ENCODE assay signal across 9 mouse cellular contexts in the genomic region with DNA sequence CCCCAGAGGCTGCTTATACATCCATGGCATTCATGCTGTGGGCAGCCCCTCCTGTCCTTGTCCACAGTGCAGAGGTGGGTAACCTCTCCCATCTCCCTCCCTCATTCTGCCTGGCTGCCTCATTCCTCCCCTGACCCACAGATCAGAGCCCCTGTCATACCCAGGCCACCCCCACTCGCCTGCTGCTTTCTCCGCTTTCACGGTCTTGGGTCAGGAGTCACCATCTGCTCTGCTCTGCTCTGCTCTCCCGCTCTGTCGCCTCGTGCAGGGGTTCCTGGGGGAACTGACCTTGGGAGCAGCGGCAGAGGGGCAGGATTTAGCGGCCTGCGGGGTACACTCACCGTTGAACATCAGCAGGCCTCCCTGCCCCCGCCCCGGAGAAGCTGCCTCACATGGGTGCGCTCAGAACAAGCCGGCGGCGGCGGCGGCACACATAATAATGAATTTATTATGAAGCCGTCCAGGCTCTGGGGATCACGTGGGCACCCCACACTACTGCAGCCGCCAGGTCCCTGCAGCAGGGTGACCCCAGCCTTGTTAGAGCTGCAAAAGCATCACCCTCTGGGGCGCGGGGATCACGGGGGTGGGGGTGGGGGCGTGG. TPM values are rescaled to one million over a fixed set of nuclear protein-coding genes. Genes with fewer than 3 reads are reported as not detected.
DNase-seq lines count a peak whose midpoint lies in the region; ATAC-seq and TF ChIP-seq lines count a peak whose summit lies in the region.
"Had no signal": no experiment of that assay in that cellular context is flagged by ENCODE, and none has a peak within 500 bp of the region (broad histone marks: within the 10 kb centered on the region; RNA-seq: fewer than 3 reads in every experiment).

No protein-coding gene starts in this region.

- H3K9me3 ChIP-seq in heart, embryonic 12.5 days (replicated peaks) = no peaks in the 10 kb centered on the region
- no peaks in the 10 kb centered on the region for H3K9me3 ChIP-seq in embryonic facial prominence, embryonic 14.5 days (ENCODE audit: control insufficient read depth, low read length)
- H3K9me3 ChIP-seq: G1E had no signal

- ATAC-seq in heart, embryonic 12.5 days (ENCODE audit: insufficient number of reproducible peaks, low FRiP score) = no peak
- ATAC-seq in embryonic facial prominence, embryonic 14.5 days (ENCODE audit: low read depth) = peak; percentile 34

- DNase-seq in heart, postnatal 36 days = no peak
- DNase-seq in MN1 (ENCODE audit: low spot score) = peak; percentile 73
- no peak for DNase-seq in embryonic facial prominence, embryonic 14.5 days (ENCODE audit: low spot score)
- DNase-seq in kidney, postnatal 4 days = peak; percentile 60 to 77
- peak; percentile 82 for DNase-seq in retina, postnatal 1 day
- no peak for DNase-seq in thymus, postnatal 4 days
- DNase-seq in lung, adult 2 months = no peak

- TF ChIP-seq POLR2A in lung, adult 2 months (IDR thresholded peaks at IDR 0.05; ENCODE audit: borderline replicate concordance, extremely low read depth, low read depth, low read length) = no peak

- 32% methylated on average over 25 of the region's 25 CpGs for WGBS in heart, embryonic 12.5 days
- 5% methylated on average over 19 of the region's 25 CpGs for WGBS in embryonic facial prominence, embryonic 14.5 days
- 42% methylated on average over 25 of the region's 25 CpGs for WGBS in lung, adult 2 months

- no peak for TF ChIP-seq CTCF in lung, adult 2 months (IDR thresholded peaks at IDR 0.05; ENCODE audit: insufficient read depth, low read length)

- no peak overlapping the region for H3K4me3 ChIP-seq in heart, embryonic 12.5 days
- H3K4me3 ChIP-seq in embryonic facial prominence, embryonic 14.5 days (ENCODE audit: low read depth, low read length) = 0 out of 2 replicates have a peak overlapping the region, but pooled peaks have one; percentile 6
- H3K4me3 ChIP-seq in lung, adult 2 months (replicated peaks; ENCODE audit: extremely low read depth, low read depth, low read length) = no peak overlapping the region

- intact Hi-C loops in heart, postnatal 36 days (cut with DNase I) = no loop called here

- H3K4me2 ChIP-seq in heart, embryonic 12.5 days = peak overlapping the region; percentile 50
- peak overlapping the region; percentile 45 for H3K4me2 ChIP-seq in embryonic facial prominence, embryonic 14.5 days (ENCODE audit: low read depth, low read length)

- peak overlapping the region; percentile 64 for H3K9ac ChIP-seq in heart, embryonic 12.5 days
- peak overlapping the region; percentile 50 for H3K9ac ChIP-seq in embryonic facial prominence, embryonic 14.5 days (ENCODE audit: low read depth, low read length)

- H3K27me3 ChIP-seq in heart, embryonic 12.5 days (replicated peaks) = no peaks in the 10 kb centered on the region
- no peaks in the 10 kb centered on the region for H3K27me3 ChIP-seq in embryonic facial prominence, embryonic 14.5 days (replicated peaks; ENCODE audit: control insufficient read depth, insufficient read depth, low read length)

- H3K36me3 ChIP-seq in heart, embryonic 12.5 days = peaks cover 12% of the 10 kb centered on the region
- H3K36me3 ChIP-seq in embryonic facial prominence, embryonic 14.5 days (ENCODE audit: control insufficient read depth, insufficient read depth, low read length) = no peaks in the 10 kb centered on the region

- peaks cover 98% of the 10 kb centered on the region for H3K4me1 ChIP-seq in heart, embryonic 12.5 days (replicated peaks)
- peaks cover 47% of the 10 kb centered on the region for H3K4me1 ChIP-seq in embryonic facial prominence, embryonic 14.5 days (ENCODE audit: control insufficient read depth, insufficient read depth, low read length)
- peaks cover 14% of the 10 kb centered on the region for H3K4me1 ChIP-seq in lung, adult 2 months (ENCODE audit: control insufficient read depth, insufficient read depth, low read length)

- H3K27ac ChIP-seq in heart, embryonic 12.5 days (ENCODE audit: poor library complexity, severe bottlenecking) = peak overlapping the region; percentile 93
- H3K27ac ChIP-seq in embryonic facial prominence, embryonic 14.5 days (replicated peaks; ENCODE audit: low read depth, low read length) = peak overlapping the region; percentile 19; the same call in 1 of the 2 replicates

RNA-seq across cellular contexts. Expression of gene Gins2, which starts 39.7 kb away (rescaled TPM):
- 63.4 and 66.8 TPM in 2 replicates for polyA plus RNA-seq in heart, embryonic 12.5 days (2016; fragmentation: Nextera tagmentation; extraction: Ambion mirVana)
- total RNA-seq in heart, postnatal 36 days (2021) = 1 to 10 TPM in 1 of 2 experiments, under 1 TPM in 1; 0.86 to 1.7 TPM
- polyA plus RNA-seq in embryonic facial prominence, embryonic 14.5 days (2014; fragmentation: Nextera tagmentation; extraction: Ambion mirVana) = 82.7 and 94.0 TPM in 2 replicates
- 4.4 and 4.5 TPM in 2 replicates for polyA plus RNA-seq in lung, adult 2 months (2012; rRNA removed)

Comparison
In these comparisons a context has a peak if more than half of its experiments do, and no peak if none do; other contexts are left out.
1. DNase-seq: peak in MN1 (single experiment), kidney, postnatal 4 days (2 of 2) and retina, postnatal 1 day (single experiment); none in heart, postnatal 36 days (0 of 2), embryonic facial prominence, embryonic 14.5 days (single experiment), thymus, postnatal 4 days (single experiment) and lung, adult 2 months (single experiment).
2. RNA of gene Gins2, which starts 39.7 kb away (polyA plus RNA-seq): 82.7 to 94.0 TPM in embryonic facial prominence, embryonic 14.5 days and 63.4 to 66.8 TPM in heart, embryonic 12.5 days; 4.4 to 4.5 TPM in lung, adult 2 months; every median in the first group is over 10 times any median in the second.